8 mouse cellular contexts compared by ENCODE assay signal in the genomic region with DNA sequence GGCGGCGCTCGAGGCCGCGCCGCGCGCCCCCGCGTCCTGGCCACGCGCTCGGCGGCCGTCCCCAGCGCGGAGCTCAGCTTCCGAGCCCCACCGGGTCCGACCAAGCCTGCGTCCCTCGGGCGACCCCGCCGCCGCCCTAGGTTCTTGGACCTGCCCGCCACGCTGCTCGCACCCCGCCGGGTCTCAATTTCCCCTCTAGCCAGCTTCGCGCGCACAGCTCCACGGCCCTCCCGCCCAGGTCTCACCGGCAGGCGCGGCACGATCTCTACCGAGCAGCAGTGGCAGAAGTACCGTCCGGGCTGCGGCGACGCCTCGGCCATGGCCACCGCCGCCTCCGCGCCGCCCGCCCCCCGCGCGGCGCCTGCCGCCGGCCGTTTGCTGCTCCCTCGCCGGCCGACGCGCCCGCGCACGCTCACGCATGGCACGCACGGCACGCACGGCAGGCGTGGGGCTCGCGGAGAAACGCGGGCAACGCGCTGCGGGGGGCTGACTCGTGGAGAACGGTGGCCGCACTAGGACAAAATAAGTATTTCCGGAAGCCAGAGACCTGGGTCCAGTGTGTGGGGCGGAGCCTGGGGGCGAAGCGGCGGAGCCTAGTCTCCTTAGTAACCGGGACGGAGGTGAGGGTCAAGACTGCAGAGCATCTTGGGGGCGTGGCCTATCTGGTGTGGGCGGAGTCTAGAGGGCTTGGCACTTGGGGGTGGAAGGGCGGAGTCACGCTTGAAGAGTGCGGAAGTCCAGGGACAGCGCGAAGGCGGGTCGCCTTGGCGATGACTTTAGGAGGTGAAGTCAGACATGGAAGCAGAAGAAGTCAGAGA. TPM values are rescaled to one million over a fixed set of nuclear protein-coding genes. Genes with fewer than 3 reads are reported as not detected.
A peak's percentile ranks its signal among the peaks of the same experiment; 100 is the strongest.
DNase-seq lines count a peak whose midpoint lies in the region; ATAC-seq lines count a peak whose summit lies in the region.

A gene (minus strand): TSS at position 445 of the 818 bp plus-strand sequence.

- H3K27ac ChIP-seq in hindbrain, embryonic 16.5 days (ENCODE audit: low read depth, low read length), result peak within 1 kb of the TSS; percentile 93
- H3K27ac ChIP-seq in macrophage, result peak within 1 kb of the TSS; percentile 54

- no peaks in the 10 kb centered on the region for H3K27me3 ChIP-seq in hindbrain, embryonic 16.5 days (replicated peaks; ENCODE audit: control insufficient read depth, insufficient read depth, low read length)

- ATAC-seq in hindbrain, embryonic 16.5 days, result peak; percentile 88

- H3K9me3 ChIP-seq in hindbrain, embryonic 16.5 days (ENCODE audit: control insufficient read depth, low read length), result no peaks in the 10 kb centered on the region

- peaks cover 43% of the 10 kb centered on the region for H3K79me2 ChIP-seq in macrophage (ENCODE audit: inconsistent target)

- peak within 1 kb of the TSS; percentile 94 for H3K4me2 ChIP-seq in hindbrain, embryonic 16.5 days (ENCODE audit: low read length)

- H3K4me1 ChIP-seq in hindbrain, embryonic 16.5 days (ENCODE audit: control insufficient read depth, insufficient read depth, low read depth, low read length), result peaks cover 34% of the 10 kb centered on the region

- peak; percentile 99 for DNase-seq in WW6 (ENCODE audit: low read depth, low spot score)
- DNase-seq in cerebellum, postnatal 4 days (ENCODE audit: low spot score in 2 of 2), result peak; percentile 99 to 100
- DNase-seq in gastrocnemius, adult 18-20 months (ENCODE audit: low spot score), result peak; percentile 100
- DNase-seq in left cerebral cortex, adult 18-20 months (ENCODE audit: low spot score in 2 of 2), result peak; percentile 98
- peak; percentile 98 for DNase-seq in right cerebral cortex, adult 18-20 months
- peak; percentile 97 for DNase-seq in urinary bladder, postnatal 10 days (ENCODE audit: low spot score)

- peak within 1 kb of the TSS; percentile 99 for H3K4me3 ChIP-seq in hindbrain, embryonic 16.5 days (ENCODE audit: low read length)
- peak within 1 kb of the TSS; percentile 64 for H3K4me3 ChIP-seq in macrophage (ENCODE audit: inconsistent target)

- peaks cover 8% of the 10 kb centered on the region for H3K36me3 ChIP-seq in hindbrain, embryonic 16.5 days (ENCODE audit: control insufficient read depth, insufficient read depth, low read length)
- H3K36me3 ChIP-seq in macrophage (ENCODE audit: inconsistent target), result peaks cover 1% of the 10 kb centered on the region; the same call in 1 of the 2 replicates

- peak within 1 kb of the TSS; percentile 97 for H3K9ac ChIP-seq in hindbrain, embryonic 16.5 days (ENCODE audit: low read depth, low read length)

- WGBS in hindbrain, embryonic 16.5 days, result under 1% methylated on average over 81 of the region's 101 CpGs
- WGBS in macrophage (ENCODE audit: missing documents), result under 1% methylated on average over 101 of the region's 101 CpGs

RNA-seq across cellular contexts. Expression of the gene that starts here (rescaled TPM):
- 10 to 100 TPM; 49.5 to 54.5 TPM for total RNA-seq in gastrocnemius, adult 18-20 months (2021)
- polyA plus RNA-seq in hindbrain, embryonic 16.5 days (2015; fragmentation: Nextera tagmentation; extraction: Ambion mirVana), result 74.2 and 101 TPM in 2 replicates
- 10 to 100 TPM; 86.7 to 98.4 TPM for total RNA-seq in left cerebral cortex, adult 18-20 months (2021)
- total RNA-seq in macrophage (2018; cell fraction: chromatin; rRNA removed), result 10 to 100 TPM in 25 of 26 experiments, 1 to 10 TPM in 1; 9.5 to 76.9 (median 33.4) TPM
- 10 to 100 TPM; 17.6 to 33.5 (median 25.7) TPM for total RNA-seq in macrophage (2018; cell fraction: cytosol; rRNA removed)
- total RNA-seq in macrophage (2018; cell fraction: nucleus; rRNA removed), result 10 to 100 TPM in 25 of 26 experiments, 1 to 10 TPM in 1; 9.1 to 65.2 (median 30.7) TPM
- 20.1 to 34.6 TPM (median 21.2 TPM) in 3 replicates for polyA plus RNA-seq in macrophage (2018)

Comparison
In these comparisons a context has a peak if more than half of its experiments do, and no peak if none do; other contexts are left out.
1. Peak in every context shown above with its lines: DNase-seq, ATAC-seq, H3K4me3 ChIP-seq and H3K27ac ChIP-seq.